Mouse (Mus musculus) heart, adult 2 months (tissue): ENCODE data around the gene Tmem170.

Source experiments
- CTCF ChIP-seq: fragments of 200-600 bp; IDR thresholded peaks from 2 replicates; pipeline ENCODE4 v1.8.1; 2022; ENCODE audit warnings: antibody characterized with exemption, mild to moderate bottlenecking, moderate library complexity
- EP300 ChIP-seq: fragments of 200-500 bp; IDR thresholded peaks from 2 replicates; pipeline ENCODE4 v1.6.1; 2011; ENCODE audit warnings: low read depth, low read length, control low read depth; ENCODE audit not compliant: insufficient read depth
- POLR2A ChIP-seq: fragments of 200-500 bp; IDR thresholded peaks from 2 replicates; pipeline ENCODE4 v1.6.1; 2011; ENCODE audit warnings: mild to moderate bottlenecking, low read depth, low read length, control low read depth; ENCODE audit not compliant: insufficient read depth

DNA sequence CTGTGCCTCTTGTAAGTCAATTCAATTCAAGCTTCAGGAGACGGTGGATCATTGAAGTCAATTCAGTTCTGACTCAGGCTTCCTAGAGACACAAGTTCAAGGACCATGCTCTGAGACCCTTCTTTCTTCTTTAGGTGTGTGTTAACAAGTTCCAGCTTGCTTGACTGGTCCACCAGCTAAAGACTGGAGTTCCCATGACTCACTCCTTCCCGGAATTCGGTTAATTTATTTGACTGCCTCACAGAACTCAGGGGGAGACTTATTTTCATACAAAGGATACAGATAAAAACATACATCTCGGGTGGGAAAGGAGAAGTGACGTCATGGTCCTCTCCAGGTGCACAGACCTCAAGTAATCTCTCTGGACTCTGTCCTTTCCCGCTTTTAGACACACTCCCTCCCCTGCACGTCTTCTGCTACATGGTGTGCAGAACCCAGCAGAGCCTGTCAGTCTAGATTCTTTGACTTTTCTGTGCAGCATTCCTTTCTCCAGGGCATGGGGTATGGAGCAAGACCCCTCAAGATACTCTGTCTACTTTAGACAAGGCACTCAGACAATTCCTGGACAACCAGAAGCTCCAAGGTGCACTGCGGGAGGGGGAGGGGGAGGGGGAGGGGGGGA lies 29.1 kb upstream of the Tmem170 start:
- TF ChIP-seq CTCF (no peak), POLR2A (no peak), EP300 (no peak)
